Mouse (Mus musculus) kidney, embryonic 15.5 days (tissue): ENCODE results near the gene Cadm1. TPM values are rescaled to one million over a fixed set of nuclear protein-coding genes. Genes with fewer than 3 reads are reported as not detected.

Experiments used
- ATAC-seq: fragments of 200-750 bp; cut with Nextera tagmentation; replicated peaks from 2 replicates; pipeline ENCODE4 v1.8.0; 2017; ENCODE audit warnings: moderate TSS enrichment; ENCODE audit not compliant: low FRiP score
- H3K27ac ChIP-seq: fragments of 300-500 bp; sonication (generic); 2 replicates; pipeline ENCODE4 v1.5.1; 2015; ENCODE audit warnings: mild to moderate bottlenecking, inconsistent platforms
- H3K27me3 ChIP-seq: fragments of 300-500 bp; sonication (generic); 2 replicates; pipeline ENCODE4 v1.6.1; 2015; ENCODE audit warnings: inconsistent platforms
- H3K36me3 ChIP-seq: fragments of 300-500 bp; sonication (generic); 2 replicates; pipeline ENCODE4 v1.6.1; 2015; ENCODE audit warnings: inconsistent platforms
- H3K4me1 ChIP-seq: fragments of 300-500 bp; sonication (generic); 2 replicates; pipeline ENCODE4 v1.6.1; 2015; ENCODE audit warnings: inconsistent platforms
- H3K4me2 ChIP-seq: fragments of 300-500 bp; sonication (generic); 2 replicates; pipeline ENCODE4 v1.6.1; 2015; ENCODE audit warnings: moderate library complexity, mild to moderate bottlenecking, inconsistent platforms
- H3K4me3 ChIP-seq: fragments of 300-500 bp; sonication (generic); replicated peaks from 2 replicates; pipeline ENCODE4 v1.5.1; 2015; ENCODE audit warnings: mild to moderate bottlenecking, inconsistent platforms
- H3K9ac ChIP-seq: fragments of 300-500 bp; sonication (generic); 2 replicates; pipeline ENCODE4 v1.6.1; 2015; ENCODE audit warnings: mild to moderate bottlenecking, inconsistent platforms
- H3K9me3 ChIP-seq: fragments of 300-500 bp; sonication (generic); replicated peaks from 2 replicates; pipeline ENCODE4 v1.6.1; 2016; ENCODE audit warnings: inconsistent platforms
- WGBS: fragments of 180-500 bp; shearing (Covaris S2); methylation state at CpG from one replicate; pipeline ENCODE4 v1.1.7; 2015; ENCODE audit warnings: mixed read lengths; 5-methylcytosine and 5-hydroxymethylcytosine counted together
- polyA plus RNA-seq: library from polyadenylated mRNA; unstranded; fragments of >200 nt; fragmentation: Nextera tagmentation; extraction: Ambion mirVana; gene quantifications from 2 replicates; pipeline ENCODE4 v1.2.1, GENCODE M21; 2015

Gene Cadm1
- polyA plus RNA-seq, 1 experiment from 2014 or later = 72.2 TPM

DNA sequence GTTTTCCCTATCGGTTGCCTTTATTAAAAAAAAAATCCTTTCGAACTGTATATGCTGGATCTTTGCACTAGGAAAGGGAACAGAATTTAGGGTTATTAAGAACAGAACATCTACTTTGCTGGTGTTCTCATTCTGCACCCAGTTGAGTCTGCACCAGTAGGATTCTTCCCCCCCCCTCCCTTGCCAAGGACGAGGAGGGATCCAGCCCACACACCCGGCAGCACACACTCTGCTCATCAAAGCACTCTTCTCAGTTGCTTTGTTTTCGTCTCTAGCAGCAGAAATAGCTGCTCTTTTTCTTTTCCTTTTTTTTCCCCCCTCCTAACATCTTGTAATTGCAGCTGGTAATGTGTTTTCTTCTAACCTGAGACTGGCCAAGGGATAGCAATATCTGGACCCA, 198.9 kb downstream of the Cadm1 start:
- no peak overlapping the region for H3K4me3 ChIP-seq
- no peak overlapping the region for H3K9ac ChIP-seq
- no peaks in the 10 kb centered on the region for H3K36me3 ChIP-seq
- H3K27me3 ChIP-seq = no peaks in the 10 kb centered on the region
- H3K4me1 ChIP-seq = peaks cover 14% of the 10 kb centered on the region
- no peak overlapping the region for H3K27ac ChIP-seq
- no peak for ATAC-seq
- 47% methylated on average over 5 of the region's 5 CpGs for WGBS
- no peaks in the 10 kb centered on the region for H3K9me3 ChIP-seq
- no peak overlapping the region for H3K4me2 ChIP-seq

DNA sequence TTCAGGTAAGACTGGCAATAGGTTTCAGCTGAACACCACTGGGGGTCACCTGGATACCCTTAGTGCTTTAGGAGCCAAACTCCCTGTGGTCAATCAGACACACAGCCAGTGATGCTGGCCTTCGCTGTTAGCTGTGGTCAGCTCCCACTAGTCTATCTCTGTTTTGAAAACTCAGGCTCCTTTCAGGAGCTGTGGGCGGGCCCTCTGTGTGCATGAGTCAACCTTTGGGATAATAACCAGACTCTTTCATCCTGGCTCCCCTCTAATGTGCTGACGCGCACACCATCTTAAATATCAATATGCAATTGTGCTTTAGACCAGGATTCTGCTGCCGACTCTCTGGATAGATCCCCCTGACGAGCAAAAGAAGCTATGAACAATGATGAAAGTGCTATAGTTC, 200.3 kb downstream of the Cadm1 start:
- Histone ChIP-seq H3K27me3 (no peaks in the 10 kb centered on the region), H3K4me2 (no peak overlapping the region), H3K27ac (no peak overlapping the region), H3K9ac (no peak overlapping the region), H3K4me3 (no peak overlapping the region), H3K9me3 (no peaks in the 10 kb centered on the region), H3K4me1 (peaks cover 14% of the 10 kb centered on the region), H3K36me3 (no peaks in the 10 kb centered on the region)
- ATAC-seq = no peak
- 89% methylated on average over 6 of the region's 6 CpGs for WGBS

DNA sequence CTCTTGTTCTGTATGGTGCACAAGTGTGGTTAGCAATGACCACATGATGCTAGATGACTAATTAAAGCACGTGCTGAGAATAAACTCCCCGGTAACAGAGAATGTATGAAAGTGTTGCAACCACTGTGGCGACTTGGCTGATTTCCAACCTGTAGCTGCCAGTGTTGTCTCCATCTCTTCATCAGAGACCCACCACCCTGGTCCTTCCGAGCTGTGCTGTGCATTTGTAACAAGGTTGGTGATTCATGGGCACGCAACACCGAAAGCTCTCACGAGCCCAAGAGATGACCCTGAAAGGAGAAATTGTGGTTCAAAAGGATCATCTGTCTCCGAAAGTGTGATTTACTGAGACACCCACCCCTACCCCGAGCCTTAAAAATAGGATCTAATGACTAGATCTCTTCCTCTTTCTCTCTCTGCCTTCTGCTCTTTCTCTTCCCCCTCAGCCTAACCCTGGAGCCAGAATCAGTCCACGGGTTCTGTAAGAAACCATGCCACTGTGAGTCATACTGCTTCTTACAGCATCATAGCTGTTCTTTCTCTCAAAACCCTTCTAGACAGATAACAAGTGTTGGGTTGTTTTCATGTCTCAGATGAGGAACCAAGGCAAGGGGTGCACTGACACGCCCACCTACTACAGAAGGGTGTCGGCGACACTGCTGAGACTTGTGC, 203.9 kb downstream of the Cadm1 start:
- no peaks in the 10 kb centered on the region for H3K27me3 ChIP-seq
- H3K4me2 ChIP-seq = no peak overlapping the region
- H3K4me1 ChIP-seq = peaks cover 6% of the 10 kb centered on the region
- H3K4me3 ChIP-seq = no peak overlapping the region
- ATAC-seq = no peak
- WGBS = 76% methylated on average over 13 of the region's 13 CpGs
- no peaks in the 10 kb centered on the region for H3K9me3 ChIP-seq
- H3K36me3 ChIP-seq = no peaks in the 10 kb centered on the region
- no peak overlapping the region for H3K9ac ChIP-seq
- no peak overlapping the region for H3K27ac ChIP-seq

DNA sequence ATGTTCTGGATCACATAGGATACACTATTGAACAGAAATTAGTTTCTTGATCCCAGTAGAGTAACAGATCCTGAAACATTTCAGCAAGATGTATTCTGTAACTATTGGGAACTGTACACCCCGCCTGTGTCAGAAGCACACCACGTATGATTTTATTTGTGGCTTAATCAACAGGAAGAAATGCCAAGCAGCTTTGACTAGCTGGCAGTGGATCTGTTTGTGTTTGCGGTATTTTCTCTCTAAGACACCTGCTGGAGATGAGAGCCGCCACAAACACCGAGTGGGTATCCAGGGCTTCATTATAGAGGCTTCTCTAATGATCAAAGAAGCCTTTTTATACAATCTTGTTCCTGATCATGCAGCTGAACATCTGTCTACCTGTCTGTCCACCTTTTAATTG, 204.9 kb downstream of the Cadm1 start:
- WGBS = 94% methylated on average over 5 of the region's 5 CpGs
- no peak overlapping the region for H3K4me2 ChIP-seq
- no peak for ATAC-seq

DNA sequence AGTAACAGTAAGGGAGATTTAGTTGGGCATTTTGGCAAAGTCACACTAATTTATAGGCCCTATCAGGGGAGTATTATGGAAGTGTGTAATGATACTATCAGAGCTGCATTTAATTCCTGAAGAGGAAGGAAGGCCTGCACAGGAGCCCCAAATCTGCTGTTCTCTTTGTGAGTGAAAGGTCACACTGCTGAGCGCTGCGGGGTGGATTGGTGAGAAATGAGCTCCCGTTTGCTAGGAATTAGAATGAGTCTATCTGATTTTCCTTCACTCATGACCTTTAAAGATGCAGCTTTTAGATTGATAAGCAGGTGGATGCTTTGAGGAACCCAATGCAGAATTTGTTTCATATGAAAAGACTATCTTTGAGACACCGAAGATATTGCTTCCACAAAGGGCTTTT, 208.8 kb downstream of the Cadm1 start:
- H3K4me1 ChIP-seq = peaks cover 9% of the 10 kb centered on the region
- H3K4me2 ChIP-seq = no peak overlapping the region
- H3K9me3 ChIP-seq = no peaks in the 10 kb centered on the region
- no peak overlapping the region for H3K27ac ChIP-seq
- no peak overlapping the region for H3K9ac ChIP-seq
- no peak overlapping the region for H3K4me3 ChIP-seq
- no peak for ATAC-seq
- no peaks in the 10 kb centered on the region for H3K36me3 ChIP-seq
- H3K27me3 ChIP-seq = no peaks in the 10 kb centered on the region
- WGBS = 49% methylated on average over 4 of the region's 4 CpGs

More for the DNA sequence above, 204.9 kb downstream of the Cadm1 start:
- Histone ChIP-seq H3K4me1 (peaks cover 6% of the 10 kb centered on the region), H3K27ac (no peak overlapping the region), H3K27me3 (no peaks in the 10 kb centered on the region), H3K9me3 (no peaks in the 10 kb centered on the region), H3K9ac (no peak overlapping the region), H3K4me3 (no peak overlapping the region), H3K36me3 (no peaks in the 10 kb centered on the region)

DNA sequence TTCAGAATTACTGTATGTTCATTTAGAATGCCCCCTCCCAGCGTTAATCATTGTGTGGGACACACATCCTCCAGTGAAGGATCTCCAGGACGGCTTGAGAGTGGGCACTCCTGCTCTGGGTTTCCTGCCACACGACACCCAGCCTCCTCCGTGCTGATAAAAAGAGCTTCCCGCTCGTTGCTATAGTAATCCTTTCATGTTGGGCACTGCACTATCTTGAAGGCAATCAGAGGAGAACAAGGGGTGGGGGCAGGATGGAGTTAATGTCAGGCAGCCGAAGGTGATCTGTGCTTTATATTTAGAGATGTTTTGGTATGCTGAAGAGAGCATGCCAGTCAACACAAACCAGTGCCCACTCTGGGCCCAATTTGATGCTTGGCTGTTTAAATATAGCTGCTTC, 209.3 kb downstream of the Cadm1 start:
- ATAC-seq = no peak
- no peak overlapping the region for H3K9ac ChIP-seq
- no peak overlapping the region for H3K27ac ChIP-seq
- no peak overlapping the region for H3K4me2 ChIP-seq
- no peaks in the 10 kb centered on the region for H3K27me3 ChIP-seq
- peaks cover 9% of the 10 kb centered on the region for H3K4me1 ChIP-seq
- H3K36me3 ChIP-seq = no peaks in the 10 kb centered on the region
- H3K9me3 ChIP-seq = no peaks in the 10 kb centered on the region
- 21% methylated on average over 7 of the region's 7 CpGs for WGBS
- H3K4me3 ChIP-seq = no peak overlapping the region

DNA sequence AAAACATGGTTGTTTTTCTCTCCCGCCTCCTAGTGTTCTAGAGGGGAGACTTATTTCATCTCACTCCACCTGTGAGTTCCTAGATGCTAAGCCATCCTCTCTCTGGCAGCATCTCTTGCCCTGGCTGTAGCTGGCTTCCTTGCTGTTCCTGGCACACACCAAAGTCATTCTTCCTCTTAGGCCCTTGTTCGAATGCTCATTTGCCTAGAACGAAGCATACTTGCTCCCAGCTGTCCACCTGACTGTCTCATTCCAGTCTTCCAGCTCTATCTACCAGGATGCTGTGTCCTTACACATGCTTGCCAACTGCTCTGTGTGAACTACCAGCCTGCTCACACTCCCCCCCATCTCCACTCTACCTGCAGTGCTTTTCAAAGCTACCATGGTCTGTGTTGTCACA, 211.8 kb downstream of the Cadm1 start:
- H3K4me3 ChIP-seq = no peak overlapping the region
- H3K27me3 ChIP-seq = no peaks in the 10 kb centered on the region
- H3K9me3 ChIP-seq = no peaks in the 10 kb centered on the region
- H3K9ac ChIP-seq = no peak overlapping the region
- no peak overlapping the region for H3K4me2 ChIP-seq
- peaks cover 15% of the 10 kb centered on the region for H3K4me1 ChIP-seq
- no peaks in the 10 kb centered on the region for H3K36me3 ChIP-seq
- no peak overlapping the region for H3K27ac ChIP-seq
- no peak for ATAC-seq
- 89% methylated on average over 3 of the region's 3 CpGs for WGBS

DNA sequence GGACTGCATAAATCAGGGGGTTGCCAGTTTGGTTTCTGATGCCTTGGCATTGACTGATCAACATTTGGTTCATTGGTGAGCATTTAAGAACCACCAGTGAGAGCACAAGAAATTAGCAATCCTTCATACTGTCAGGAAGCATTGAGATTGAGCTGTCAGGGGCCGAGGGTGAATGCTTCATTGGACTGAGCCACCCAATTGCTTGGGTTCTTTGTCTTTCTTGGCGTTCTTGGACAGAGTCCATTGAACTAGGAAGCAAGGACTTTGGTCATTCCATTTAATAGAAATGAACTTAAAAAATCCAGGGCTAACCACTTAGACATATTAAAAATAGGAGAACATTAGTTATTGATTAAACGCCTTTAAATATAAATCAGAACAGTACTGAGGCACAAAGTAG, 214.9 kb downstream of the Cadm1 start:
- Histone ChIP-seq H3K9ac (no peak overlapping the region), H3K4me1 (0 out of 2 replicates have a peak, but pooled peaks cover 10% of the 10 kb centered on the region), H3K4me2 (no peak overlapping the region), H3K4me3 (no peak overlapping the region), H3K27ac (no peak overlapping the region), H3K27me3 (no peaks in the 10 kb centered on the region), H3K36me3 (no peaks in the 10 kb centered on the region), H3K9me3 (no peaks in the 10 kb centered on the region)
- WGBS = 78% methylated on average over 3 of the region's 3 CpGs
- no peak for ATAC-seq

DNA sequence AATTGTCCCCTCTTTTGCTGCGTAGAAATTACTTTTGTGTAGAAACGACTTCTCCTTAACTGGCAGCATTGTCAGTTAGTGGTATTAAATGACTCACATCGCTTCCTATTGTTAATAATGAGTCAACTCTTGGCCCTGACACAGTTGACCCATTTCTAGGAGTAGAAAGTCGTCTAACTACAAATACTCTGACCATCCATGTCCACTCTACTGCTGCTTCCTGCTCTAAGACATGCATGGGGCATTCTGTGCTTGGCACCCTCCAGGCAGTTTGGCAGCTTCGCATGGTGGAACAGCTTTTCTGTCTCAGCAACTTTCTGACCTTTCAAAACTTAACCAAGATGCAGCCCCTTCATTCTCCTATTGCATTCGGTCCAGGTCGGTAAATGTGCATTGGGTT, 215.7 kb downstream of the Cadm1 start:
- no peak overlapping the region for H3K4me3 ChIP-seq
- no peaks in the 10 kb centered on the region for H3K9me3 ChIP-seq
- H3K9ac ChIP-seq = no peak overlapping the region
- H3K4me2 ChIP-seq = no peak overlapping the region
- H3K36me3 ChIP-seq = no peaks in the 10 kb centered on the region
- H3K27me3 ChIP-seq = no peaks in the 10 kb centered on the region
- H3K4me1 ChIP-seq = 0 out of 2 replicates have a peak, but pooled peaks cover 10% of the 10 kb centered on the region
- ATAC-seq = no peak
- 80% methylated on average over 7 of the region's 7 CpGs for WGBS
- no peak overlapping the region for H3K27ac ChIP-seq

DNA sequence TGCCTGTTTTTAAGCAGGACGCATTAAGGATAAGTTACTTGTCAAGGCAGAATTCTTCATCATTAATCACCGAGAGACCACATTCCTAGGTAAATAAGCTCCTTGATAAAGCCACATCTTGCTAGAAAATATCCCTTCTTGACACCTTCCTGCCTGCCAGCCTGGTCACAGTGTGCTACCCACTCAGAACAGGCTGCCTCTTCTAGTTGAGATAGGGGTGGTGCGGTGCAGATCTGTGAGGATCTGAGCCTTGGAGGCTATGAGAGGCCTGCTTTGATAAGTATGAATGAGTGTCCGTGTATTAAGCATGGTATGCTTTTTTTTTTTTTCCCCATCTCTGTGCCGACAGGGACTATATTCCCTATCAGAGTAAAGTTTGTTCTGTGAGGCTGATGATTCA, 219.2 kb downstream of the Cadm1 start:
- H3K36me3 ChIP-seq = no peaks in the 10 kb centered on the region
- WGBS = 78% methylated on average over 5 of the region's 5 CpGs

DNA sequence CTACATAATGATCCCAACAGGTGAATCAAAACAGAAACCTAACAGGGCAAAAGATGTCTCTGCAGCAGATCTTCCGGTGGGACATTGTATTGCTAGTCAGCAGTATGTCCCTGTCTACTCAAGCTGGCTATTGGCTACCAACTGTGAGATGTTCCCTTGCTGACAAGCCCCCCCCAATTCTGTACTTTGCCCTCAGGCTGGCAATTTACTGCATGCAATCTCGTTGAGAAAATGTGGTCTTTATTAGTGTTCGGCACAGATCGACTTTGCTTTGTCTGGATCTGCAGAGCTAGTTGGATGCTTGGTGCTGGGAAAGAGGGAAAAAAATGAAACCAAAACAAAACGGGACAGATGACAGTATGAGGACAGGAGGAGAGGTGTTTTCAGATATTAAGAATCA, 222.5 kb downstream of the Cadm1 start:
- 57% methylated on average over 5 of the region's 5 CpGs for WGBS
- Histone ChIP-seq H3K9me3 (no peaks in the 10 kb centered on the region), H3K4me2 (no peak overlapping the region), H3K27ac (no peak overlapping the region), H3K9ac (no peak overlapping the region), H3K27me3 (no peaks in the 10 kb centered on the region), H3K36me3 (no peaks in the 10 kb centered on the region), H3K4me1 (peaks cover 10% of the 10 kb centered on the region), H3K4me3 (no peak overlapping the region)
- ATAC-seq = no peak

More for the DNA sequence above, 219.2 kb downstream of the Cadm1 start:
- ATAC-seq = no peak
- Histone ChIP-seq H3K9ac (no peak overlapping the region), H3K4me3 (no peak overlapping the region), H3K4me2 (no peak overlapping the region), H3K4me1 (peaks cover 8% of the 10 kb centered on the region; the same call in 1 of the 2 replicates), H3K9me3 (no peaks in the 10 kb centered on the region), H3K27ac (no peak overlapping the region), H3K27me3 (no peaks in the 10 kb centered on the region)

DNA sequence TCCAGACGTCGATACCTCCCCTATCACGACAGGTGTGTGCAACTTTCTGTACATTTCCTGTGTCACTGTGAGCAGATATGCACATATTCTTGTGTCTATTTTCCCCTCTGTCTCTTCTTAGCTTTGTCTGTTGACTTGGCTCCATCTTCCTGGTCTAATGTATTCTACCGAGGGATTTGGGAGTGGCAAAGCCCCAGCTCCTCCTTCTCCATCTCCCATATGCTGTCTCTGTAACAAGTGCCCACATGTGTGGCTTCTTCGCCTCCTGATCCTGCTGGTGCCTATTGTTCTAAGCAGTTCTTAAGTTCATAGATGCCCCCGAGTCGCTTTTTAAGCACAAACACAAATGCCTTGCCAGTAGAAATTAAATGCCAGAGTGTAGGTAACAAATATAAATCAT, 223.2 kb downstream of the Cadm1 start:
- Histone ChIP-seq H3K9ac (no peak overlapping the region), H3K9me3 (no peaks in the 10 kb centered on the region), H3K27me3 (no peaks in the 10 kb centered on the region), H3K4me2 (no peak overlapping the region), H3K4me1 (peaks cover 10% of the 10 kb centered on the region), H3K27ac (no peak overlapping the region), H3K4me3 (no peak overlapping the region), H3K36me3 (no peaks in the 10 kb centered on the region)
- WGBS = 77% methylated on average over 7 of the region's 7 CpGs
- ATAC-seq = no peak

DNA sequence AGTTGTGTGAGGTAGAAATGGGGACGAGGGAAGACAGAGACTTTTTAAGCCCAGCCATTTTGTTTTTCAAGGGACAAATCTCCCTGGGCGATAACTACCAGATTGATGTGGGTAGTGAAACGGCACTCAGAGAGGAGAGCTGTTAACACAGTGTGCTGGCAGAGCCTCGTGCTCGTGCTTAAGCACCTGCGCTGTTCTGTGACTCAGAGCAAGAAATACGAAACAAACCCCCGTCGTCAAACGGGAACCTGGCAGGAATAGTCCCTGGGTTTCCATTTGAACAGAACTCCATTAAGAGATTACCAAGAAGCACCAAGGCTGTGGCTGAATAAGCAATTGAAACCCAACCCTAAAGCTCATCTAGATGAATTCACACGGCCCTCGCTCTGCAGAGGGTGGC, 225.1 kb downstream of the Cadm1 start:
- ATAC-seq = no peak
- Histone ChIP-seq H3K36me3 (no peaks in the 10 kb centered on the region), H3K9ac (no peak overlapping the region), H3K27ac (no peak overlapping the region), H3K4me3 (no peak overlapping the region), H3K9me3 (no peaks in the 10 kb centered on the region), H3K27me3 (no peaks in the 10 kb centered on the region), H3K4me2 (0 out of 2 replicates have a peak overlapping the region, but pooled peaks have one; percentile 2), H3K4me1 (peaks cover 18% of the 10 kb centered on the region)
- 44% methylated on average over 12 of the region's 12 CpGs for WGBS
